Mouse (Mus musculus) liver, embryonic 14.5 days (tissue): ENCODE results near the gene Zfp513.

Source experiments
- CTCF ChIP-seq: IDR thresholded peaks from 2 replicates; pipeline ENCODE4 v1.5.1; 2016; ENCODE audit warnings: antibody characterized with exemption, low read depth, control low read depth
- EP300 ChIP-seq: IDR thresholded peaks from 2 replicates; pipeline ENCODE4 v1.6.1; 2016; ENCODE audit warnings: antibody characterized with exemption, low read depth

- no peak for TF ChIP-seq CTCF
- no peak for TF ChIP-seq EP300
Measured at GRCm38 (mm10) chr5:31222696-31223095, 20.6 kb upstream of the Zfp513 start.
